Mouse (Mus musculus) liver, adult 2 months (tissue): ENCODE measurements at regions not wholly inside any gene's neighbourhood (a gene's known extent, or its start where the extent isn't known, plus 50 kb on each side); places are given as distances from the start of the nearest gene placed in this dataset.

Experiments used
- DNase-seq: peaks from one replicate; pipeline ENCODE4 v3.0.0-alpha.2; 2011; ENCODE audit warnings: low read depth, low spot score; ENCODE audit errors: extremely low read depth
- H3K27ac ChIP-seq: fragments of 200-500 bp; replicated peaks from 2 replicates; pipeline ENCODE4 v1.5.1; 2012; ENCODE audit warnings: low read depth, mild to moderate bottlenecking, control low read depth, inconsistent platforms, low read length; ENCODE audit not compliant: insufficient read depth
- H3K27me3 ChIP-seq: fragments of 200-500 bp; 2 replicates; pipeline ENCODE4 v1.6.1; 2012; ENCODE audit warnings: mild to moderate bottlenecking, moderate library complexity, low read length, inconsistent platforms; ENCODE audit not compliant: control insufficient read depth, insufficient read depth
- H3K36me3 ChIP-seq: fragments of 200-500 bp; 2 replicates; pipeline ENCODE4 v1.6.1; 2012; ENCODE audit warnings: low read length, inconsistent platforms; ENCODE audit not compliant: control insufficient read depth, insufficient read depth
- H3K4me1 ChIP-seq: fragments of 200-500 bp; 2 replicates; pipeline ENCODE4 v1.6.1; 2011; ENCODE audit warnings: low read length; ENCODE audit not compliant: control insufficient read depth, insufficient read depth
- H3K4me3 ChIP-seq: fragments of 200-500 bp; 2 replicates; pipeline ENCODE4 v1.5.1; 2011; ENCODE audit warnings: low read depth, mild to moderate bottlenecking, control low read depth, low read length, moderate library complexity; ENCODE audit not compliant: insufficient read depth
- H3K79me2 ChIP-seq: fragments of 200-500 bp; 2 replicates; pipeline ENCODE4 v1.6.1; 2012; ENCODE audit warnings: inconsistent platforms, mild to moderate bottlenecking, low read length, moderate library complexity; ENCODE audit not compliant: control insufficient read depth, insufficient read depth
- H3K9ac ChIP-seq: fragments of 200-500 bp; 2 replicates; pipeline ENCODE4 v1.6.1; 2012; ENCODE audit warnings: low read depth, mild to moderate bottlenecking, control low read depth, inconsistent platforms, low read length
- CTCF ChIP-seq: fragments of 200-500 bp; IDR thresholded peaks from 2 replicates; pipeline ENCODE4 v1.5.1; 2011; ENCODE audit warnings: low read depth, low read length, control low read depth
- POLR2A ChIP-seq: fragments of 200-500 bp; IDR thresholded peaks from 2 replicates; pipeline ENCODE4 v1.6.1; 2011; ENCODE audit warnings: low read length, control low read depth; ENCODE audit not compliant: insufficient read depth; ENCODE audit errors: extremely low read depth
- WGBS: fragments of 180-500 bp; shearing (Covaris S2); methylation state at CpG from one replicate; pipeline ENCODE4 v1.1.7; 2018; 5-methylcytosine and 5-hydroxymethylcytosine counted together

DNA sequence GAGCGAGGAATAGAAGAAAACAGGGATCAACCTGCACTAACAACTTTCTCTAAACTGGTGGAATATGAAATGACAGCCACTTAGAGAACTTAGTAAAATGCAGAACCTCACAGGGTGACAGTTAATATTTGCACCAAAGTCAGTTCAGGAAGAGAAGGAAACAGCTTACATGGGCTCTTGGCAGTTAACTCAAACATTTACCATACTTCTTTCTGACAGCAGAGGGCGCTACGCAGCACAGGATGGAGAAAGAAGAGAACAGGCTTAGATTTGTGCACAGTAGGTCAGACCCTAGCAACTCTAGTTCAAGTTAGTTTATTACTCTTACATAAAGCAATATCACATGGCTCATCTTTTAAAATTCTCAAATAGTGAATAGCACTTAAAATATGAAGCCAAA is 261.3 kb downstream of the Gm45692 start:
- 34% methylated on average over 3 of the region's 3 CpGs for WGBS
- Histone ChIP-seq H3K4me1 (no peaks in the 10 kb centered on the region), H3K79me2 (no peaks in the 10 kb centered on the region), H3K27ac (no peak overlapping the region), H3K4me3 (no peak overlapping the region), H3K27me3 (no peaks in the 10 kb centered on the region), H3K9ac (no peak overlapping the region), H3K36me3 (no peaks in the 10 kb centered on the region)
- peak; percentile 40 for TF ChIP-seq CTCF
- no peak for TF ChIP-seq POLR2A
- peak; percentile 42 for DNase-seq

- Histone ChIP-seq H3K36me3 (no peaks in the 10 kb centered on the region), H3K4me3 (no peak overlapping the region), H3K79me2 (no peaks in the 10 kb centered on the region), H3K4me1 (no peaks in the 10 kb centered on the region), H3K27ac (no peak overlapping the region), H3K27me3 (no peaks in the 10 kb centered on the region), H3K9ac (no peak overlapping the region)
- no peak for DNase-seq
- WGBS: 88% methylated on average over 7 of the region's 7 CpGs
- TF ChIP-seq POLR2A (no peak), CTCF (no peak)
These were observed 263.1 kb downstream of the Gm45692 start for GRCm38 (mm10) chr8:26382426-26382825.

GRCm38 (mm10) chr8:26383886-26384285 is 264.6 kb downstream of the Gm45692 start:
- DNase-seq: no peak
- TF ChIP-seq POLR2A (no peak), CTCF (no peak)
- no peak overlapping the region for H3K27ac ChIP-seq
- no peak overlapping the region for H3K9ac ChIP-seq
- WGBS: 70% methylated on average over 3 of the region's 3 CpGs
- no peak overlapping the region for H3K4me3 ChIP-seq
- no peaks in the 10 kb centered on the region for H3K79me2 ChIP-seq
- H3K4me1 ChIP-seq: no peaks in the 10 kb centered on the region
- H3K27me3 ChIP-seq: no peaks in the 10 kb centered on the region
- H3K36me3 ChIP-seq: no peaks in the 10 kb centered on the region

DNA sequence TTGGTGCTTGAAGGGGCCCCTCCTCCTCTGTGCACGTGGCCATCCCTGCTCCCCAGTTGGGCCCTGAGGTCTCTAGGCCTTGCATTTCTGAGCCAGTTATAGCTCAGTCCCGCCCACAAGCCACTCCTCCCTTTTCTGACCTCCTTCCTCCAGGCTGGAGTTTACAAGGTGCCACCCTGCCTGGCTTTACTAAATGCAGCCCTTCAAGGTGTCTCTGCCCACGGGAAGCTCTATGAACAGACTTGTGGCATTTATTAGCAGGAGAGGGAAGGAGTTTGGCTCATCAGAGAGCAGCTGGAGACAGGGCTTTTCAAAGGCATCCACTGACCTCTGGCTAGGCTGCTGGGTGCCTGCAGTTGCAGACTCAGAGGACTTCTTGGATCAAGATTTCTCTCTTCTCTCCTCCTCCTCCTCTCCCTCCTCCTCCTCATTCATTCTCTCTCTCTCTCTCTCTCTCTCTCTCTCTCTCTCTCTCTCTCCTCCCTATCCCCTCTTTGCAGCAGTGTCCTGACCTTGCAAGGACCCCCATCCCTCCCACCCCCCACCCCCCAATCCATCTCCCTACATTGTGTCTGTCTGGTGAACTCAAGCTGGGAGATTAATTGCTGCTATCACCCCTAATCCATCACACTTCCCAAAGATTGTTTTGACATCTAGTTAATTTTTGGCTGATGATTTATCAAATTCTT is 265.1 kb downstream of the Gm45692 start:
- TF ChIP-seq POLR2A: no peak
- TF ChIP-seq CTCF: no peak
- no peaks in the 10 kb centered on the region for H3K79me2 ChIP-seq
- WGBS: 33% methylated on average over 3 of the region's 3 CpGs
- no peaks in the 10 kb centered on the region for H3K27me3 ChIP-seq
- no peak overlapping the region for H3K4me3 ChIP-seq
- H3K9ac ChIP-seq: no peak overlapping the region
- no peaks in the 10 kb centered on the region for H3K4me1 ChIP-seq
- no peak overlapping the region for H3K27ac ChIP-seq
- DNase-seq: no peak
- no peaks in the 10 kb centered on the region for H3K36me3 ChIP-seq

DNA sequence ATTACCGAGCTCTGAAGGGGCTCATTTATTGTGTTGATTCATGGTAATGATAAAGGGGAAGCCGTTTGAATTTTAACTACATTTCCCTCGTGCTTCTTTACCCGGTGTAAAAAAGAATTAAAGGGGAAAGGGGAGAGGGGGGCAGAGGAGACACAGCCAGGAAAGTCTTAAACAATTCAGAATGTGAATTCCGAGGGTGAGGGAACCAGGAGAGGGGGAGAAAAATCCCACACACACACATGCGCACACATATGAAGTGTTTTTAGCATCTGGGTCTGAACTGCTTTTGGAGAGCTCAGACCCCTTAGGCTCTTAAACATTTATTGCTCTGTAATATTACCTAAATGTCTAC is 265.6 kb downstream of the Gm45692 start:
- H3K4me3 ChIP-seq: no peak overlapping the region
- H3K27me3 ChIP-seq: no peaks in the 10 kb centered on the region
- TF ChIP-seq CTCF: no peak
- TF ChIP-seq POLR2A: no peak
- H3K79me2 ChIP-seq: no peaks in the 10 kb centered on the region
- 45% methylated on average over 6 of the region's 6 CpGs for whole genome bisulfite sequencing
- no peaks in the 10 kb centered on the region for H3K4me1 ChIP-seq
- no peaks in the 10 kb centered on the region for H3K36me3 ChIP-seq
- no peak overlapping the region for H3K9ac ChIP-seq
- DNase-seq: no peak
- no peak overlapping the region for H3K27ac ChIP-seq

DNA sequence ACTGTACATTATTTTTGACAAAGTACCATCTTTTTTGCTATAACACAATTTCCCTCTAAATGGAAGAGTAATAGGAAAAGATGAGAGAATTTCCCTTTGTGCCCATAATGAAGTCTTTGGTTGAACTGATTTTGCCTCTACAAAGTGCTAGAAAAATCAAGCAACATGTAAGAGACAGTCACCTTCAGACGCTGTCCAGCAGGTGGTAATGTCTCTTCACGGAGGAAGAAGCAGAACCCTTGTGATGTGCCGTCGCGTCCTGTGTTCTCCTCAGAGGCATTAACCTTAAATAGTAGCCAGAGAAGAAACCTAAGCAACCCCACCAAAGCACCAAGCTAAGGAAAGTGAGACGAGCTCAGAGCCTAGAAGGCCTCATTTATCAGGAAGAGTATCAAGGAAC is 275.7 kb downstream of the Gm45692 start:
- no peaks in the 10 kb centered on the region for H3K4me1 ChIP-seq
- H3K27me3 ChIP-seq: no peaks in the 10 kb centered on the region
- TF ChIP-seq CTCF: no peak
- no peak for TF ChIP-seq POLR2A
- H3K36me3 ChIP-seq: no peaks in the 10 kb centered on the region
- H3K79me2 ChIP-seq: no peaks in the 10 kb centered on the region
- WGBS: 70% methylated on average over 6 of the region's 6 CpGs
- H3K27ac ChIP-seq: no peak overlapping the region
- no peak for DNase-seq
- no peak overlapping the region for H3K4me3 ChIP-seq
- H3K9ac ChIP-seq: no peak overlapping the region
